ENCODE assay signal across 10 mouse cellular contexts in genomic region chr1:88213766-88214461, GRCm38 (mm10). TPM values are rescaled to one million over a fixed set of nuclear protein-coding genes. Genes with fewer than 3 reads are reported as not detected.
DNase-seq lines count a peak whose midpoint lies in the region; ATAC-seq and TF ChIP-seq lines count a peak whose summit lies in the region.
"Had no signal": no experiment of that assay in that cellular context is flagged by ENCODE, and none has a peak within 500 bp of the region (broad histone marks: within the 10 kb centered on the region; RNA-seq: fewer than 3 reads in every experiment).

No protein-coding gene starts in this region.

- TF ChIP-seq POLR2A in thymus, adult 2 months (IDR thresholded peaks at IDR 0.05; ENCODE audit: control insufficient read depth, extremely low read depth, insufficient read depth, low read length, poor library complexity), result no peak

- H3K9ac ChIP-seq in forebrain, embryonic 12.5 days, result no peak overlapping the region
- H3K9ac ChIP-seq in intestine, embryonic 15.5 days, result no peak overlapping the region
- H3K9ac ChIP-seq: neural tube, embryonic 12.5 days had no signal

- no peaks in the 10 kb centered on the region for H3K4me1 ChIP-seq in forebrain, embryonic 10.5 days
- H3K4me1 ChIP-seq in forebrain, embryonic 12.5 days, result no peaks in the 10 kb centered on the region
- no peaks in the 10 kb centered on the region for H3K4me1 ChIP-seq in intestine, embryonic 15.5 days (replicated peaks)
- no peaks in the 10 kb centered on the region for H3K4me1 ChIP-seq in thymus, adult 2 months (replicated peaks; ENCODE audit: control insufficient read depth, insufficient read depth, low read length)
- H3K4me1 ChIP-seq: neural tube, embryonic 12.5 days had no signal

- H3K9me3 ChIP-seq in forebrain, embryonic 10.5 days, result peaks cover 54% of the 10 kb centered on the region
- peaks cover 61% of the 10 kb centered on the region for H3K9me3 ChIP-seq in forebrain, embryonic 12.5 days
- H3K9me3 ChIP-seq in intestine, embryonic 15.5 days, result peaks cover 33% of the 10 kb centered on the region

- WGBS in forebrain, embryonic 10.5 days, result 88% methylated on average over 2 of the region's 2 CpGs
- 86% methylated on average over 2 of the region's 2 CpGs for whole genome bisulfite sequencing in forebrain, embryonic 12.5 days
- 74% methylated on average over 2 of the region's 2 CpGs for WGBS in intestine, embryonic 15.5 days
- 90% methylated on average over 2 of the region's 2 CpGs for WGBS in thymus, adult 2 months

- DNase-seq in forebrain, embryonic 10.5 days (ENCODE audit: extremely low spot score, low spot score), result peak; percentile 21
- DNase-seq in urinary bladder, postnatal 14 days (ENCODE audit: low spot score), result peak; percentile 54
- no peak for DNase-seq in urinary bladder, postnatal 36 days (ENCODE audit: low spot score in 2 of 2)
- no peak for DNase-seq in cerebellum, adult 8-10 months
- no peak for DNase-seq in thymus, adult 2 months

- H3K4me3 ChIP-seq in forebrain, embryonic 10.5 days, result no peak overlapping the region
- H3K4me3 ChIP-seq in forebrain, embryonic 12.5 days (replicated peaks), result no peak overlapping the region
- no peak overlapping the region for H3K4me3 ChIP-seq in intestine, embryonic 15.5 days (replicated peaks)
- no peak overlapping the region for H3K4me3 ChIP-seq in thymus, adult 2 months (ENCODE audit: control insufficient read depth, insufficient read depth, low read length)
- H3K4me3 ChIP-seq: neural tube, embryonic 12.5 days had no signal

- ATAC-seq in forebrain, embryonic 12.5 days (ENCODE audit: low FRiP score), result no peak
- ATAC-seq in intestine, embryonic 15.5 days, result peak; percentile 82
- peak; percentile 1; the same call in 1 of the 2 replicates for ATAC-seq in neutrophil, adult 5-6 weeks (ENCODE audit: extremely low read depth, insufficient number of reproducible peaks, low FRiP score, poor library complexity, severe bottlenecking)

- H3K4me2 ChIP-seq in forebrain, embryonic 12.5 days, result no peak overlapping the region
- no peak overlapping the region for H3K4me2 ChIP-seq in intestine, embryonic 15.5 days (replicated peaks)
- H3K4me2 ChIP-seq: neural tube, embryonic 12.5 days had no signal

- TF ChIP-seq CTCF in thymus, adult 2 months (IDR thresholded peaks at IDR 0.05; ENCODE audit: borderline replicate concordance, control insufficient read depth, extremely low read depth, insufficient read depth, low read length, poor library complexity), result no peak

- H3K36me3 ChIP-seq in forebrain, embryonic 10.5 days (replicated peaks), result no peaks in the 10 kb centered on the region
- no peaks in the 10 kb centered on the region for H3K36me3 ChIP-seq in forebrain, embryonic 12.5 days (replicated peaks)
- H3K36me3 ChIP-seq in intestine, embryonic 15.5 days, result no peaks in the 10 kb centered on the region
- H3K36me3 ChIP-seq in thymus, adult 2 months (ENCODE audit: control insufficient read depth, insufficient read depth, low read length), result no peaks in the 10 kb centered on the region
- H3K36me3 ChIP-seq: neural tube, embryonic 12.5 days had no signal

- no peak overlapping the region for H3K27ac ChIP-seq in forebrain, embryonic 10.5 days
- no peak overlapping the region for H3K27ac ChIP-seq in forebrain, embryonic 12.5 days
- no peak overlapping the region for H3K27ac ChIP-seq in intestine, embryonic 15.5 days
- H3K27ac ChIP-seq in thymus, adult 2 months (ENCODE audit: control insufficient read depth, insufficient read depth, low read length), result no peak overlapping the region
- H3K27ac ChIP-seq: neural tube, embryonic 12.5 days had no signal

- H3K27me3 ChIP-seq in forebrain, embryonic 10.5 days (ENCODE audit: poor library complexity, severe bottlenecking), result no peaks in the 10 kb centered on the region
- H3K27me3 ChIP-seq in forebrain, embryonic 12.5 days, result no peaks in the 10 kb centered on the region
- H3K27me3 ChIP-seq in intestine, embryonic 15.5 days (replicated peaks), result no peaks in the 10 kb centered on the region
- no peaks in the 10 kb centered on the region for H3K27me3 ChIP-seq in thymus, adult 2 months (ENCODE audit: control insufficient read depth, insufficient read depth, low read length)
- H3K27me3 ChIP-seq: neural tube, embryonic 12.5 days had no signal

RNA-seq across cellular contexts. Expression of gene Ugt1a1, which starts 2.2 kb away (rescaled TPM):
- 0.07 TPM in 1 of 2 replicates, not detected in the other for polyA plus RNA-seq in forebrain, embryonic 10.5 days (2016; fragmentation: Nextera tagmentation; extraction: Ambion mirVana)
- not detected in 2 replicates for polyA plus RNA-seq in forebrain, embryonic 12.5 days (2016; fragmentation: Nextera tagmentation; extraction: Ambion mirVana)
- polyA plus RNA-seq in intestine, embryonic 15.5 days (2015; fragmentation: Nextera tagmentation; extraction: Ambion mirVana), result 29.2 and 30.1 TPM in 2 replicates
- 1.1 and 3.5 TPM in 2 replicates for total RNA-seq in neutrophil, adult 5-6 weeks (2017)
- polyA plus RNA-seq in thymus, adult 2 months (2012; rRNA removed), result 0.47 and 0.64 TPM in 2 replicates
- total RNA-seq: ES-E14 had no signal
- polyA plus RNA-seq: neural tube, embryonic 12.5 days had no signal

RNA-seq across cellular contexts. Expression of gene Dnajb3, which starts 8.3 kb away (rescaled TPM):
- 8.5 and 9.5 TPM in 2 replicates for polyA plus RNA-seq in forebrain, embryonic 10.5 days (2016; fragmentation: Nextera tagmentation; extraction: Ambion mirVana)
- polyA plus RNA-seq in forebrain, embryonic 12.5 days (2016; fragmentation: Nextera tagmentation; extraction: Ambion mirVana), result 12.6 and 14.4 TPM in 2 replicates
- 6.1 and 8.3 TPM in 2 replicates for polyA plus RNA-seq in intestine, embryonic 15.5 days (2015; fragmentation: Nextera tagmentation; extraction: Ambion mirVana)
- total RNA-seq in neutrophil, adult 5-6 weeks (2017), result not detected in 2 replicates
- 0.82 and 1.5 TPM in 2 replicates for polyA plus RNA-seq in thymus, adult 2 months (2012; rRNA removed)

RNA-seq across cellular contexts. Expression of gene Mroh2a, which starts 12.9 kb away (rescaled TPM):
- 1.3 and 1.4 TPM in 2 replicates for polyA plus RNA-seq in forebrain, embryonic 10.5 days (2016; fragmentation: Nextera tagmentation; extraction: Ambion mirVana)
- polyA plus RNA-seq in forebrain, embryonic 12.5 days (2016; fragmentation: Nextera tagmentation; extraction: Ambion mirVana), result 1.4 and 1.7 TPM in 2 replicates
- 0.88 and 1.0 TPM in 2 replicates for polyA plus RNA-seq in intestine, embryonic 15.5 days (2015; fragmentation: Nextera tagmentation; extraction: Ambion mirVana)
- 0.35 and 0.49 TPM in 2 replicates for total RNA-seq in neutrophil, adult 5-6 weeks (2017)
- polyA plus RNA-seq in thymus, adult 2 months (2012; rRNA removed), result 0.29 and 0.96 TPM in 2 replicates

RNA-seq across cellular contexts. Expression of gene Ugt1a2, which starts 13.5 kb away (rescaled TPM):
- 0.07 TPM in 1 of 2 replicates, not detected in the other for polyA plus RNA-seq in forebrain, embryonic 10.5 days (2016; fragmentation: Nextera tagmentation; extraction: Ambion mirVana)
- polyA plus RNA-seq in forebrain, embryonic 12.5 days (2016; fragmentation: Nextera tagmentation; extraction: Ambion mirVana), result not detected in 2 replicates
- polyA plus RNA-seq in intestine, embryonic 15.5 days (2015; fragmentation: Nextera tagmentation; extraction: Ambion mirVana), result 0.14 and 0.18 TPM in 2 replicates
- total RNA-seq in neutrophil, adult 5-6 weeks (2017), result 1.0 and 1.1 TPM in 2 replicates
- 0.09 and 0.32 TPM in 2 replicates for polyA plus RNA-seq in thymus, adult 2 months (2012; rRNA removed)
- total RNA-seq: ES-E14 had no signal
- polyA plus RNA-seq: neural tube, embryonic 12.5 days had no signal

RNA-seq across cellular contexts. Expression of gene Ugt1a5, which starts 48.1 kb away (rescaled TPM):
- polyA plus RNA-seq in forebrain, embryonic 10.5 days (2016; fragmentation: Nextera tagmentation; extraction: Ambion mirVana), result not detected in 2 replicates
- not detected in 2 replicates for polyA plus RNA-seq in forebrain, embryonic 12.5 days (2016; fragmentation: Nextera tagmentation; extraction: Ambion mirVana)
- polyA plus RNA-seq in intestine, embryonic 15.5 days (2015; fragmentation: Nextera tagmentation; extraction: Ambion mirVana), result not detected in 2 replicates
- total RNA-seq in neutrophil, adult 5-6 weeks (2017), result 2.8 TPM in 2 replicates
- 0.08 and 0.09 TPM in 2 replicates for polyA plus RNA-seq in thymus, adult 2 months (2012; rRNA removed)
- total RNA-seq: ES-E14 had no signal
- polyA plus RNA-seq: neural tube, embryonic 12.5 days had no signal

Comparison
In these comparisons a context has a peak if more than half of its experiments do, and no peak if none do; other contexts are left out.
1. DNase-seq: peak in forebrain, embryonic 10.5 days (single experiment) and urinary bladder, postnatal 14 days (single experiment); none in urinary bladder, postnatal 36 days (0 of 2), cerebellum, adult 8-10 months (single experiment) and thymus, adult 2 months (single experiment).
2. RNA of gene Ugt1a1, which starts 2.2 kb away (polyA plus RNA-seq): 29.2 to 30.1 TPM in intestine, embryonic 15.5 days; 0.47 to 0.64 TPM in thymus, adult 2 months, 0.07 TPM in forebrain, embryonic 10.5 days and not detected in forebrain, embryonic 12.5 days; every median in the first group is over 10 times any median in the second.